Mouse (Mus musculus): ENCODE measurements around the gene Tifab. TPM values are rescaled to one million over a fixed set of nuclear protein-coding genes. Genes with fewer than 3 reads are reported as not detected.
A peak's percentile ranks its signal among the peaks of the same experiment; 100 is the strongest.

Tifab gene
- total and polyA plus RNA-seq, 2 experiments from 2014 or later: 0.49 to 0.64 TPM

- Histone ChIP-seq H3K4me3 (ENCODE audit: low read depth, low read length) (no peak overlapping the region), H3K4me1 (ENCODE audit: insufficient read depth, low read length) (0 out of 2 replicates have a peak, but pooled peaks cover 2% of the 10 kb centered on the region), H3K27me3 (ENCODE audit: insufficient read depth, low read length) (no peaks in the 10 kb centered on the region; the same call in 1 of the 2 replicates), H3K27ac (ENCODE audit: low read depth, low read length) (no peak overlapping the region), H3K36me3 (ENCODE audit: insufficient read depth, low read length) (no peaks in the 10 kb centered on the region), H3K9ac (replicated peaks; ENCODE audit: low read length, poor library complexity, severe bottlenecking) (no peak overlapping the region), H3K4me2 (ENCODE audit: low read depth, low read length, poor library complexity, severe bottlenecking) (no peak overlapping the region), H3K9me3 (ENCODE audit: low read length) (no peaks in the 10 kb centered on the region)
- WGBS: 65% methylated on average over 7 of the region's 7 CpGs
- ATAC-seq (ENCODE audit: low FRiP score): no peak
- no peak for TF ChIP-seq CTCF (IDR thresholded peaks at IDR 0.05)
- no peak for DNase-seq (ENCODE audit: low spot score)
Observed at GRCm38 (mm10) chr13:56152773-56153460, 25.8 kb downstream of the Tifab start.

- ATAC-seq (ENCODE audit: low FRiP score): no peak; the same call in 1 of the 2 replicates
- Histone ChIP-seq H3K9ac (replicated peaks; ENCODE audit: low read length, poor library complexity, severe bottlenecking) (no peak overlapping the region), H3K4me3 (ENCODE audit: low read depth, low read length) (no peak overlapping the region), H3K9me3 (ENCODE audit: low read length) (no peaks in the 10 kb centered on the region), H3K4me2 (ENCODE audit: low read depth, low read length, poor library complexity, severe bottlenecking) (no peak overlapping the region), H3K27me3 (ENCODE audit: insufficient read depth, low read length) (no peaks in the 10 kb centered on the region; the same call in 1 of the 2 replicates), H3K36me3 (ENCODE audit: insufficient read depth, low read length) (no peaks in the 10 kb centered on the region), H3K27ac (ENCODE audit: low read depth, low read length) (no peak overlapping the region), H3K4me1 (ENCODE audit: insufficient read depth, low read length) (0 out of 2 replicates have a peak, but pooled peaks cover 2% of the 10 kb centered on the region)
- DNase-seq (ENCODE audit: low spot score): peak; percentile 85
- WGBS: 50% methylated on average over 22 of the region's 22 CpGs
- peak; percentile 84 for TF ChIP-seq CTCF (IDR thresholded peaks at IDR 0.05)
Observed at GRCm38 (mm10) chr13:56151404-56152226, 27.1 kb downstream of the Tifab start.

GRCm38 (mm10) chr13:56145523-56145922 lies 33.2 kb downstream of the Tifab start:
- peak; percentile 42 for TF ChIP-seq CTCF (IDR thresholded peaks at IDR 0.05)
- no peaks in the 10 kb centered on the region for H3K4me1 ChIP-seq (ENCODE audit: insufficient read depth, low read length)
- no peaks in the 10 kb centered on the region for H3K36me3 ChIP-seq (ENCODE audit: insufficient read depth, low read length)
- no peak overlapping the region for H3K4me3 ChIP-seq (ENCODE audit: low read depth, low read length)
- ATAC-seq (ENCODE audit: low FRiP score) (no peak), DNase-seq (ENCODE audit: low spot score) (no peak)
- H3K9me3 ChIP-seq (ENCODE audit: low read length): no peaks in the 10 kb centered on the region
- no peak overlapping the region for H3K9ac ChIP-seq (replicated peaks; ENCODE audit: low read length, poor library complexity, severe bottlenecking)
- H3K27me3 ChIP-seq (ENCODE audit: insufficient read depth, low read length): no peaks in the 10 kb centered on the region
- 36% methylated on average over 3 of the region's 3 CpGs for WGBS
- no peak overlapping the region for H3K27ac ChIP-seq (ENCODE audit: low read depth, low read length)
- no peak overlapping the region for H3K4me2 ChIP-seq (ENCODE audit: low read depth, low read length, poor library complexity, severe bottlenecking)

GRCm38 (mm10) chr13:56144021-56144420 lies 34.7 kb downstream of the Tifab start:
- 51% methylated on average over 2 of the region's 2 CpGs for WGBS
- no peaks in the 10 kb centered on the region for H3K4me1 ChIP-seq (ENCODE audit: insufficient read depth, low read length)
- H3K9ac ChIP-seq (replicated peaks; ENCODE audit: low read length, poor library complexity, severe bottlenecking): no peak overlapping the region
- H3K9me3 ChIP-seq (ENCODE audit: low read length): no peaks in the 10 kb centered on the region
- ATAC-seq (ENCODE audit: low FRiP score): no peak
- TF ChIP-seq CTCF (IDR thresholded peaks at IDR 0.05): no peak
- no peak overlapping the region for H3K4me2 ChIP-seq (ENCODE audit: low read depth, low read length, poor library complexity, severe bottlenecking)
- H3K27ac ChIP-seq (ENCODE audit: low read depth, low read length): no peak overlapping the region
- no peaks in the 10 kb centered on the region for H3K27me3 ChIP-seq (ENCODE audit: insufficient read depth, low read length)
- no peak for DNase-seq (ENCODE audit: low spot score)
- no peaks in the 10 kb centered on the region for H3K36me3 ChIP-seq (ENCODE audit: insufficient read depth, low read length)
- no peak overlapping the region for H3K4me3 ChIP-seq (ENCODE audit: low read depth, low read length)

GRCm38 (mm10) chr13:56143151-56143513 lies 35.6 kb downstream of the Tifab start:
- H3K4me3 ChIP-seq (ENCODE audit: low read depth, low read length): no peak overlapping the region
- WGBS: 11% methylated on average over 7 of the region's 7 CpGs
- DNase-seq (ENCODE audit: low spot score) (no peak), ATAC-seq (ENCODE audit: low FRiP score) (no peak)
- TF ChIP-seq CTCF (IDR thresholded peaks at IDR 0.05): no peak
- no peaks in the 10 kb centered on the region for H3K9me3 ChIP-seq (ENCODE audit: low read length)
- H3K4me2 ChIP-seq (ENCODE audit: low read depth, low read length, poor library complexity, severe bottlenecking): no peak overlapping the region
- H3K27ac ChIP-seq (ENCODE audit: low read depth, low read length): no peak overlapping the region
- H3K36me3 ChIP-seq (ENCODE audit: insufficient read depth, low read length): no peaks in the 10 kb centered on the region
- H3K4me1 ChIP-seq (ENCODE audit: insufficient read depth, low read length): no peaks in the 10 kb centered on the region
- H3K27me3 ChIP-seq (ENCODE audit: insufficient read depth, low read length): no peaks in the 10 kb centered on the region
- H3K9ac ChIP-seq (replicated peaks; ENCODE audit: low read length, poor library complexity, severe bottlenecking): no peak overlapping the region
